Mouse (Mus musculus): ENCODE measurements around the gene Slc35e3.

The Slc35e3 gene

DNA sequence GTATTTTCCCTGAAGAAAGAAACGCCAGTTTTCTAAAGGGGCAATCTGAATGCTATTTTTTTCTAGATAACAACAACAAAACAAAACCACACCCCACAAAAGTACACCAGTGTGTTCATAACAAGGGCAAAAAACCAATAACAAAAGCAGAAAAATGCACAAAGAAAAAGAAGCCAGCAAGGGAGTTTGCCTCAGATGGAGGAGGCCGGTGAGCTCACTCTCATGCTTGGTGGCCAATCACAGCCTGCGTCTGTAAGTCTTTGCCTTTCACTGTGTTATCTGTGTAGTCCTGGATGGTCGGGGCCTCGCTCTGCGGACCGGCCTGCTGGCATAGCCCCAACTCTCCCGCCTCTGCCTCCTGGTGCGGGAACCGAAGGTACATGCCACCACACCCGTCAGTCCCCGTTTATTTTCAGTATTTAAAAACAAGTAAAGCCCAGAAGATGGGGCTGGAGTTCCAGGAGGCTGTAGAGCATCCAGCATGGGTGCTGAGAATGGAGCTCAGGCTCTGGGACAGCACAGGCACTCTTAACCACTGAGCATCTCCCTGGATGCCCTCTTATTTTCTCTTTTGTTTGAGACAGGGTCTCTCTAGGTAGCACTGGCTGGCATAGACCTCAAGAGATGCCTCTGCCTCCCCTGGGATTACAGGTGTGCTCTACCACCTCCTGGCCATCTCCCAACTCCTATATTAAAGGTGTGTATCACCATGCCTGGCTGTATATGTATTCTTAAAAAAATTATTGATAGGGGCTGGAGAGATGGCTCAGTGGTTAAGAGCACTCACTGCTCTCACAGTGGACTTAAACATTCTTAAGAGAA, 30.3 kb upstream of the Slc35e3 start:
- no peak for DNase-seq

DNA sequence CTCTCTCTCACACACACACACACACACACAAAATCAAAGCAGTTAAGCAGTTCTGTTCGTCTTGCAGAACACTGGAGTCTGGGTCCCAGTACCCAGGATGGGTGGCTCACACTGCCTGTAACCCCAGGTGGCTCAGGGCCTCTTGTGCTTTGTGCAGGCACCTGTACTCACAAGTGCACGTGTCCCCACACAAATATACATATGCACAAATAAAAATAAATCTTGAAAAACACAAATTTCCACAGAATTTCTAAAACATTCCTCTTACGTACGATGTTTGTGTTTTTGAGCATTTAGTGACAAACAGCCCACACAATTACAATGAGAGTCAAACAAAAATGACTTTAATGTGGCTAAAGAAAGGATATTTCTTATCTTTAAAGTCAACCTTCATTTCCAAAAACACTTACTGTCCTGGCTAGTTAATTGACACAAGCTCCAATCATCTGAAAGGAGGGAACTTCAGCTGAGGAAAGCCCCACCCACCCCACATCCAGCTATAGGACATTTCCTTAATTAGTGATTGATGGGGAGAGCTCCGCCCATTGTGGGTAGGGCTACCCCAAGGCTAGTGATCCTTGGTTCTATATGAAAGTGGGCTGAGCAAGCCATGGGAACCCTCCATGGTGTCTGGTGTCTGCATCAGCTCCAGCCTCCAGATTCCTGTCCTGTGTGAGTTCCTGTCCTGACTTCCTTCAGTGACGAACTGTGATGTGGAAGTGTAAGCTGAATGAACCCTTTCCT, 29.4 kb upstream of the Slc35e3 start:
- no peak for DNase-seq

DNA sequence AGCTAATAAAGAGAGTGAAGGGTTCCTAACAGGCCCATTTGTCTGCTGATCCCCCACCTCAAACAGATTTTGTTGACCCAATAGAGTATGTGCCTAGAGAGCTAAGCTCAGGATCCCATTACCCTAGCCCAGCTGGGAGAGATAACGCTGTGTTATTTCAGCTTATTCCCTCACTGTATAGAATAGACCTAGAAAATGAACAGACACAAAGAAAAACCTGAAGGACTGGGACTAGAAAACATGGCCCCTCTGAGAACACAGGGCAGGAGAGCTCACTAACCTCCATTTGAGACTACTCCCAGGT, 28.6 kb upstream of the Slc35e3 start:
- DNase-seq = no peak

DNA sequence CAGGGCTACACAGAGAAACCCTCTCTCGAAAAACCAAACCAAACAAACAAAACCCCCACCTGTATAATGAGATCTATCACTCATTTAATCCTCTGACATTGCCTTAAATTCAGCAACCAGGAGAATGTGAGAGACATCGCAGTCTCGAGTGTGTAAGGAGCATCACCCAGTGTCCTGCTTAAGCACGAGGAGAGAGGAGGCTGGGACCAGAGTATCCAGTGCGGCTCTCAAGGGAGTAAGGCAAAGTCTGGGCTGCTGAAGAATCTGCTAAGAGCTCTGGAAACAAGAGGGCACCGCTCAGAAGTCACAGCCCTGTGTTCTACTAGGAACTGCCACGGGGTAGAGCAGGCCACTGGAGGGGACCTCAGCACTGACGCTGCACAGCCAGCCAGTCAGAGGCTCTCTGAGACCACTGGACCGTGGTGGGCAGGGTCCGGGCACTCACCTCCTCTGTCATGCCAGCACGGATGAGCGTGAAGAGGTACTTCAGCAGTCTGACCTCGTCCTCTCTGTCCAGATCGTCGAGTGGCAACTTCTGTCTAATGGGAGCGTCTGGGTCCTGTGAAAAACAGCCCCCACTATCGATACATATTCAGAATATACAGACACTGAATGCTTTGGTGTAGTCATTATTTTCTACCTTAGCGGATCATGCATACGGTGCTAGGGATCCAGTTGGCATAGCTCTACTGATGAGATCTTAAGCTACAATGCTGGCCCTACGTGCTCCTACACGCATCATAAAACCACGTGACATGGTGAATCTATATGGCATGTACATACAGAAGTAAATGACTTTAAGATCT, 28.0 kb upstream of the Slc35e3 start:
- no peak for DNase-seq

DNA sequence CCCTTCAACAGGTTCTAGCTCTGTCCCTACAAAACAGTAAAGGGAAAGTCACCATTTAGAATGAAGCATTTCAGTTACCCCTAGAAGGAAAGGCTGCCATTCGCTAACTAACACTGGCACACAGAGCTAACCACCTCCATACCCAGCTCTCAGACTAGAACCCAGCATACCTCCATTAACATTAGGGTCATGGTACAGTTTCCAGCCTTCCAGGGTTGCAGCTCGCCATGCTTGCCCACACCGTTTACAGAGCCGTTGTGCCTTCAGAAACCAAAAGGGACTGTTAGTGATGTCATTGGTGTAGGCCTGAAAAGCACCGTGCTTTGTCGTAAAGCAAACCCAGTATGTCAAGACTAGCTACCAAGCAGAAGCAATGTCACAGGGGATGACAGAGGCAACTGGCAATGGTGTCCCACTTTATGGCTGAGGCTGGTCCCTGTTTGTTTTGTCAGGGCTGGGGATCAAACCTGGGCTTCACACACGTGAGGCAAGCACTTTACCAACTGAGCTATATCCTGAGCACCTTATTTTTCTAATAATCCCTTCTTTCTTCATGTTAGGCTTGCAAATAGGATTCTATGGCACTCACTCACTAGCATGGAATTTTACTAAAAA, 27.0 kb upstream of the Slc35e3 start:
- no peak for DNase-seq

DNA sequence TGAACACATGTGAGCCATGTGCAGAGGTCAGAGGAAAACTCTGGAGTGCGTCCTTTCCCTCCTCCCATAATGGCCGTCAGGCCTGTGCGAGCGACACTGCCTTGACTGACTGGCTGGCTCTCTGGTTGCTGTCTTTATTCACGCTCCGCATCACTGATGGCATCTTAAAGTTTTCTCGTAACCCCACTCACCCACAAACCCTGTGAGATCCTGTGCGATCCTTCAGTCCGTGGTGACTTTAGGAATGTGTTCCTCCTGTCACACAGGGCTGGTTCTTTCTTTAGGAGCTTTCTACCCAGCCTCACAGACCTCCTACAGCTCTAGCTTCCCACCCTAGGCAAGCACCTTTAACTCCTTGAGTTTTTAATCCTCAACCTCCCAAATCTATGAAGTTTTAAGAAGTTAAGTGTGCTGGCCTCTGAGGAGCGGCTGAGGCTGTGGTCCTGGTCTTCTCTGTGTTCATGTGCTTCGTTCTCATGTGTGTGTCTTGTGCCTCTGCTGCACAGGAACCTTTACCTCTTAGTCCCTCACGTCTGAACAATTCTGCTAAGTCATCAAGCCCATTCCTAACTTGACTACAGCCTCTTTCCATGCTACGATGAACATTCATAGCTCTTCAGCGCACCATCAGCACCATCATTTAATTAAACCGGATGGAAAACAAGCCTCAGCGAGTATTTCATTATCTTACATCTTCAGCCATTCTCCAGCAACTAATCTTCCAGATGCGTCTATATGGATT, 26.4 kb upstream of the Slc35e3 start:
- no peak for DNase-seq

DNA sequence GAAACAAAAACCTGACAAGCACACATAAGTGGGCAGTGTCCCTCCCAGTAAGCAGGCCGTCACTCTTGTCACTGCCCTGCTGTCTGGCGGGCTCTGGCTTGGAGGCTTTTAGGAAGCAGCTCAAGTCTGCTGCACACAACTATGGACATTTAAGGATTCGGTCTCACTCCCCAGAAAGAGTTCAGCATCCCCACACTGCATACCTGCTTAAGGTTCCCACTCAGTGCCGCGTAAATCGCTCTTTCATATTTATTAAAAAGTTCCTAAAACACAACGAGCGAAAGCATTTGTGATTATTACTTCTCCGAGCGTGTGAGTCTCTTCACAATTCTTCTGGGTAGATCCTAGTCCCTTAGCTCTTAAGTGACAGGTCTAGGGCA, 25.0 kb upstream of the Slc35e3 start:
- DNase-seq = no peak

DNA sequence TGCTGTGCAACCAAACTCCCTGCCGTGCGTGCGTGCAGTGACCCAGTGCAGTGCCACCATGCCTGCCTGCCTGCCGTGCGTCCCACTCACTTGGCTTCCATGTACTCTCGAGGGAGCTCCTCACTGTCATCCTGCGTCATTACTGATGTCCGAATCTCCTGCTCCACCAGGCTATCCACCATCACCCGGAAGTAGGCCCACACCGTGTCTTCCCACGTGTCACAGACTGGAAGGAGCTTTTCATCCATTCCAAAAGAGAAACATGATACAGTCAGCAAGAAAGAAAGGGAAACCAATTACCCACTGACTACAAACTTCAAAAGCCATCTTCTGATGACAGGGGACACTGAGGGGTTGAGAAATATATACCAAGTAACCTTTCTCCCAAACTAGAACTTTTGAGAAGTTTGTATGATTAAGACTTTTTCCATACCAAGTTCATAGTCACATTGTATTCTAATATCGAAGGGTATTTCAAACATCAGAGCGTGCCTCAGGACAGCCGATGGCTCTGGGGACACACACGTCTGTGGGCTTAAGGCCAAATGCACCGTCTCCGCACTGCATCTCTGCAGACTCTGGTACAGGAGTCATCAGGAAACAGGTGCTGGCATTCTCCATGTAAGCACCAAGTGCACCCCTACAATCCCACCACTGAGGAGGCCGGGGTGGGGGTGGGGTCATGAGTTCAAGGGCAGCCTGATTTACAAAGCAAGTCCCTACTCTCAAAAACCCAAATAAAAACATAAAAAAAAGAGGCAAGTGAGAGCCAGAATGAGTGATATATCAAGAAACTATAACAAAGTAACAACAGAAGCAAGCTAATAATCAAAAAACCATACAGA, 24.3 kb upstream of the Slc35e3 start:
- DNase-seq = no peak

DNA sequence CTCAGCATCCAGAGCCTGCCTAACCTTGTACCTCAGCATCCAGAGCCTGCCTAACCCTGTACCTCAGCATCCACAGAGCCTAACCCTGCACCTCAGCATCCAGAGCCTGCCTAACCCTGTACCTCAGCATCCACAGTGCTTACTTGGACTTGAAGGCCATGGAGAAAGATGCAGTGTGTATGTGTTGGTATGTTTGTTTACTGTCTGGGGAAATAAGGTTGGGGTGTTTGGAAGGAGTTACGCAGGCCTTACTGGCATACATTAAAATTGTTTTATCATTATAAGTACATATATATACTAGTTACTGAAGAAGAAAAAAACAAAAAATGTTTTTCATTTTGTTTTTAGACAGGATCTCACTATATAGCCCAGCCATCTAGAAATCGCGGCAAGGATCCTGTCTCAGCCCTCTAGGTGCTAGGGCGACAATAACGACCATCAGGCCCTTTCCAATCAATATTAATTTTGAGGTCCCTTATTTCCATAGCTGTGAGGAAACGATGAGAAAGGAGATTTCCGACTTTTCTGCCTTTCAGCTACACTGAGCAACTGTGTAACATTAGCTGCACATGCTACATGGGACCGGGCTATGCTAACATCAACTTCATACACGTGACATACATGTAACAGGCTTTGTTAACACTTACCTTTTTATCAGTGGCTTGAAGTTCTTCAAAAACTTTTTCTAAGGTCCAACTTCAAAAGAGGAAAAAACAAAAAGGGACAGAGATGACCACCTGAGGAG, 23.5 kb upstream of the Slc35e3 start:
- no peak for DNase-seq

DNA sequence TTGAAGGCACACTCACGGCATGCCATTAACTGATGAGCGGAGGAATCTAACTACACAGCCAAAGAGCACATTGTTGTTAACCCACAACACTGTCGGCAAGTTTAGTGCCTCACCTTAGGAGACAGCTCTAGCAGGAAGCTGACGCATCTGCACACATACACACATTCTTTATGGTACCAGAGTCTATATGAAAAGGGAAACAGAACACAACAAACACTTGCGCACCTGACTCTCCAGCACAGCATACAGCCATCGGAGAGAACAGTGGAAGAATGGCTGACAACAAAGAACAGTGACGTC, 21.9 kb upstream of the Slc35e3 start:
- no peak for DNase-seq

DNA sequence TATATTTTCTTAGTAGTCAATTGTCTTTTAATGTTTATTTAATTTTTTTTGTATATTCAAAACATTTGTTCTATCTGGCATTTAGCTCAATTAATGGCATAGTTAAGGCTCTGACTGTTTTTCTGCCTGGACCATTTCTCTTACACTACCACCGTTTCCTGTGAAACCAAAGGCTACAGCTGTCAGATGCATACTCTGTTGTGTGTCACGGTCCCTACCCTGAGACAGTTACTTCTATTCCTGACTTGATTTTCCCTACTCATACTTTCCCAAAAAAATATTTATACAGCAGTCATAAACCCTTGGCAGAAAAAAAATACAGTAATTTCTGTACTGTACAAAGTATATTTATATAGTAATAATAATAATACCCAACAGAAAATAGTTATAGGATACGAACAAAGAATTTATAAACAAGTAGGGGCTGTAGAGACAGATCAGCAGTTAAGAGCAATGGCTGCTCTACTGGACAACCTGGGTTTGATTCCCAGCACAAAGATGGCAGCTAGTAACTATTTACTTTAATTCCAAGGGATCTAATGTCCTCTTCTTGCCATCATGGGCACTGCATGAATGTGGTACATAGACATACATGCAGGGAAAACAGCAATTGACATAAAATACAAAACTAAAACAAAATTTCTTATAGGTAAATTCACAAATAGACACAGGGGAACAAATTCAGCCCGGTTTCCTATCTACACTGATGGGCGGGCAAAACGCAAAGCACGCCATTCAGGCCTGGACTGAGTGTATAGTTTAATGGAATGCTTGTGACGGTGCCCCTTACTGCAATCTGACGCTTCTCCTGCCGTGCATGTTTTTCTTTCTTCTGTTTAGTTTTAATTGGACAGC, 21.3 kb upstream of the Slc35e3 start:
- DNase-seq = no peak

DNA sequence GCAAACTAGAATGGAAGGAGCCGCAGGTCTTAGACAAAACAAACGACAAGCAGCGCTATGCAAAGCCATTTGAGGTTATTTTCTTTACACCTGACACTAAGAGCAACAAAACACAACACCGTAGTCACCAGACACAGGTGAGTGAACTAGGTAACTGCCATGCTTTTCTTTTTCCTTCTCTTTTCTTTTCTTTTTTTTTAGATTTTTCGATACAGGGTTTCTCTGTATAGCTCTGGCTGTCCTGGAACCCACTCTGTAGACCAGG, 20.7 kb upstream of the Slc35e3 start:
- DNase-seq = no peak

DNA sequence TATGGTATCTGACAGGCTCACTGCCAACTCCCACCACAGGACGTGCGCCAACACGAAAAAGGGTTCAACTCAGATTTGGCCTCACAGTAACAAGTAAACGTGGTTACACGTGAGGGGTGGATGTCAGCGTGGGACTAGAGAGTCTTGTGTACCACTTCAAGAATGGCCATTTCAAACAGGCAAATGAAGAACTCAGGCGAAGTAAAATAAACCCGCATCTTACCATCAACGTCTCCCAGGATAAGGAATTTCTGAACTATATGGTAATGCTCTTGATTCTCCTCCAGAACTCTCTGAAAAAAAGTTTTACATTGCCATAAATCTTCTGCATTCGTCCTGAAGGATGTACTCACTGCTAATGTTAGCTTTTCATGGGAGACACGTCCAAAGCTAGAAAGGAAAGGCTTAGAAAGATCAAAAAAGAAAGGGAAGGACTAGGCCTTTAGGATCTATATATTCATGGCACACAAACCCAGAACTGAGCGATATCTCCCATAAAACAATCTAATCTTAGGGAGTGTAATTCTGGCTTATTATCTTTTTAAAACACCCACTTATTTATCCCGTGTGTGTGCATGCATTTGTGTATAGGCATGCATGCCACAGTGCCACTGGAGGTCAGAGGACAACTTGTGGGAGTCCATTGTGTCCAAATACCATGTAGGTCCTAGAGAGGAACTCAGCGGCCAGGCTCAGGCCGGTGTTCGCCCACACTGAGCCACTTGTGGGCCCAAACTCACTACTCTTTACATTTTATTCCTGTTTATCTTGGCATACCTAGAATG, 20.1 kb upstream of the Slc35e3 start:
- DNase-seq = no peak

DNA sequence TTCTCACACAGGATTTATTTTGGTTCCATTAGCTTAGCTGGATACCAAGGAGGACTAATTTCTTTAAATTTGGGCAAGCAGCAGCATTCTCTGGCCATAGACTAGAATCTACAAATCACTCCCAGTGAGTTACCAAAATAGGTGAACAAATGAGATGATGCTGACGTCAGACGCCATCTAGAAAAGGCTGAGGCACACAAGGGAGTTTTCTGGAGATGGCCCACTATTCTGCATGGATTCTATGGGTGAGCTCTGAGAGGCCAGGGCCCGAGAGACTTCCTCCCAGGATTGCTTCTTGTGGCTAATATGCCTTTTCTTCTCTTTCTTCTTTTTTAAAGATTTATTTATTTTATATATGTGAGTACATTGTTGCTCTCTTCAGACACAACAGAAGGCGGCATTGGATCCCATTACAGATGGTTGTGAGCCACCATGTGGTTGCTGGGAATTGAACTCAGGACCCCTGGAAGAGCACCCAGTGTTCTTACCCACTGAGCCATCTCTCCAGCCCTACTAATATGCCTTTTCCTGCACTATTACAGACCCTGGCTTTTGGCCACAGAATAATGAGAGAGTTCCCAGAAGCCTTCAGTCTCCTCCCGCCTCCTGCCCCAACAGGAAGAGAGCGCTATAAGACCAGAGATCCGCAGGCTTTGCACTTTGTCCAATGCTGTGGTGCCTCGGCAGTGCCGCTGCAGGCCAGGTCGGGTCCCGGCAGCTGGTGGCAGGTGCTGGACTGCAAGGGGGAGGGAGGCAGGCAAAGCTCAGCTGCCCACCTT, 19.1 kb upstream of the Slc35e3 start:
- DNase-seq = no peak

DNA sequence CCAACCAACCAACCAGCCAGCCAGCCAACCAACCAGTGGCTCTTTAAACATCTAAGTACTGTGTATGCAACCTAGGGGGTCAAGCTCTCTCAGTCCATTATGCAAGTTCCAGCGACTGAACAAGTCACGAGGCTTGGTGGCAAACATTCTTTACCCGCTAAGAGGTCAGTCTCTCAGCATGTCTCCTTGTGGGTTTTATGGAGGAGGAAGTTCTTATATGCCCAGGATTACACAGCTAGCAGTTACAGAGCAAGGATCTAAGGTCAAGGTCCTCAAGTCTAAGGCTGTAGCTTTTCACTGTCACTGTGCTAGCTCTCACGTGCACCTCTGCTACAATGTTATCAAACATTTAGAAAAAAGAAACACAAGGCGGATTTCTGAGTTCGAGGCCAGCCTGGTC, 18.4 kb upstream of the Slc35e3 start:
- DNase-seq = peak; percentile 19

DNA sequence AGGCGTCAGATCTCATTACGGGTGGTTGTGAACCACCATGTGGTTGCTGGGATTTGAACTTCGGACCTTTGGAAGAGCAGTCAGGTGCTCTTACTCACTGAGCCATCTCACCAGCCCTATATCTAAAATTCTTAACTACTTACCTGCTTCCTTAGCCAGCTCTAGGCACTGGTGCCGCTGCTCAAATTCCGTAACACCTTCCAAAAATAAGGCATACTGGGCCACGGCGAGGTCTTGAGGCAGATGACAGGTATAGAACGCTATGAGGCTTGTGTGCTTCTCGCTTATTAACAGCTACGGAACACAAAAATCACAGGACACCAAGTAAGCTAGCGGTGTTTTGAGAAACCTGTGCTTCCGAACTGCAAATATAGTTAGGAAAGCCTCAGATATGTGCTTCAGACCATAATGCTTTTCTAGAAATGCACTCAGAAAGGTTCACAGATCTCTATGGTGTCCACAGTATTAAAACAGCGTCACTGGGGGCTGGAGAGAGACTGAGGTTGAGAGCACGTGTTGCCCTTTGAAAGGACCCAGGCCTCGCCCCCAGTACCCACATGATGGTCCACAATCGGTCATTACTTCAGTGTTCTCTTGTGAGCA, 17.5 kb upstream of the Slc35e3 start:
- DNase-seq = no peak

DNA sequence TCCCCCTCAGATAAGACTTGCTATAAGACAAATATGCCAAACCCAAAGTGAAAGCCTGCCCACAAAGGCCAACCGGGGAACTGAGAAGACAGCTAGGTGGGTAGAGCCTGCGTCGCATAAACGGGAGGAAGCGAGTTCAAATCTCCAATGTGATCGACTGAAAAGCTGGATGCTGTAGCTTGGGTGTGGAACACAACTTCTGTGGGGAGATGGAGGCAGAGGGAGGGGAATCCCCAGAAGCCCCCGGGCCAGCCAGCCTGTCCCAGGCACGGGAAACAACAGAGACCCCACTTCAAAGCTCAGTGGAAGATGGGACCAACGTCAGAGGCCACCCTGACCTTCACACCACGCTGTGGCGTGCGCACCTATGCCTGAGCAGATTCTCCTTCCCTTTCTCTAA, 16.8 kb upstream of the Slc35e3 start:
- no peak for DNase-seq

DNA sequence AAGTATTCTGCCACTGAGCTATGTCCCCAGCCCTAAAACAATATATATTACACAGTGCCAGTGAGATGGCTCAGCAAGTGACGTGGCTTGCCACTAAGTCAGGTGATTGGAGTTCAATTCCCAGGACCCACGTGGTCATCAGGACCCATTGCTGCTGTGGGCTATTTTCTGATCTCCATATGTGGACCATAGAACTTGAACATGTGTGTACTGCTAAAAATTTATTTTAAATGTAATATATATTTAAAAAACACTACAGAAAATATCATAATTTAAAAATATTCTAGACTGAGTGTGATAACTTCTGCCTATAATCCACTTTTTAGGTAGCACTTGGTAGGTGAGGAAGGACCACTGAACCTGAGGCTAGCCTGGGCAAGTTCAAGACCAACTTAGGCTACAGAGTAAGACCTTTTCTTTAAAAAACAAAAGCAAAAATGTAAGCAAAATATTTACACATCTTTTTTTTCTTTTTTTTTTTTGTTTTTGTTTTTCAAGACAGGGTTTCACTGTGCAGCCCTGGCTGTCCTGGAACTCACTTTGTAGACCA, 16.2 kb upstream of the Slc35e3 start:
- DNase-seq = no peak
